Mouse (Mus musculus) midbrain, embryonic 10.5 days (tissue): ENCODE measurements around the gene Micu1. TPM values are rescaled to one million over a fixed set of nuclear protein-coding genes. Genes with fewer than 3 reads are reported as not detected.

Source experiments
- polyA plus RNA-seq: library from polyadenylated mRNA; unstranded; fragments of >200 nt; fragmentation: Nextera tagmentation; extraction: Ambion mirVana; gene quantifications from 2 replicates; pipeline ENCODE4 v1.2.1, GENCODE M21; 2016

Micu1 gene
- polyA plus RNA-seq, 1 experiment from 2014 or later: 58.1 TPM

Other genes starting within 250 kb of the Micu1 start
- not detected in 2 replicates for gene Gm10322, start 86.4 kb upstream of the Micu1 start, polyA plus RNA-seq
- gene Mcu, start 85.8 kb upstream of the Micu1 start, polyA plus RNA-seq: 18.5 and 18.6 TPM in 2 replicates
- gene Dnajb12, start 177.1 kb downstream of the Micu1 start, polyA plus RNA-seq: 27.3 and 27.6 TPM in 2 replicates
- gene Ddit4, start 249.4 kb downstream of the Micu1 start, polyA plus RNA-seq: 31.8 and 31.9 TPM in 2 replicates